Comparison of ENCODE assay signal across 8 mouse cellular contexts in the genomic region with DNA sequence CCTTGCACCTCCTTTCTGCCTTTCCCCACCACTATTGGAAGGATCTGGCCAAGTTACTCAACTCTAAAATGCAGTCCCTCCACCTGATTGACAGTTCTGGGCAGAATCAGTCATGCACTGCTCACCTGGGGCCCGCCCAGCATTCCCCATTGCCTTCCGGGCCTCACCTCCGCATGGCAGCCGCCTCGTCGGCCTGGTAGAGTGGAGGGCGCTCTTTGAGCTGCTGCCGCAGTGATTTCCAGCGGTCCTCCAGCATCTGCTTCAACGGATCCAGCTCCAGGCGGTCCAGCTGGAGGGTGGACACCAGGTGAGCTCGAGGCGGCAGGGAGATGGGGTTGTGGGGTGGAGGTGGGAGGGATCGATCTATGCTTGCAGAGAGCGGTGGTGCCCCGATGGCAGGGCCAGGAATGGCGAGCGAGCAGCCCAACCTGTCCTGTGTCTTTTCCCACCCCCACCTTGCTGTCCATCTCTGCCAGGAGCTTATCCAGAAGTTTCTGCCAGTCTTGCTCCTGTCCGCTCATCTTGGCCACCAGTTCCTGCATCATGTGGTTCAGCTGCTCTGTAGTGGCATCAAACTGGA. TPM values are rescaled to one million over a fixed set of nuclear protein-coding genes. Genes with fewer than 3 reads are reported as not detected.
DNase-seq lines count a peak whose midpoint lies in the region; ATAC-seq lines count a peak whose summit lies in the region.

No protein-coding gene starts in this region.

- 0 out of 2 replicates have a peak, but pooled peaks have one; percentile 40 for ATAC-seq in cerebellum, adult (ENCODE audit: insufficient number of reproducible peaks, low FRiP score, low TSS enrichment)
- no peak; the same call in 1 of the 2 replicates for ATAC-seq in lung, embryonic 16.5 days (ENCODE audit: low read depth)
- ATAC-seq in intestine, embryonic 14.5 days (replicated peaks; ENCODE audit: low FRiP score, low TSS enrichment, low read depth), result peak; percentile 40; the same call in 1 of the 2 replicates
- ATAC-seq in neural tube, embryonic 15.5 days (ENCODE audit: low FRiP score), result 0 out of 2 replicates have a peak, but pooled peaks have one; percentile 8

- H3K27me3 ChIP-seq in lung, embryonic 16.5 days (ENCODE audit: control insufficient read depth, insufficient read depth, low read depth, low read length), result peaks cover 9% of the 10 kb centered on the region; the same call in 1 of the 2 replicates
- H3K27me3 ChIP-seq in intestine, embryonic 14.5 days (replicated peaks; ENCODE audit: control insufficient read depth, insufficient read depth, low read length), result peaks cover 13% of the 10 kb centered on the region
- H3K27me3 ChIP-seq in neural tube, embryonic 15.5 days (replicated peaks), result peaks cover 22% of the 10 kb centered on the region

- H3K9me3 ChIP-seq in lung, embryonic 16.5 days (ENCODE audit: control insufficient read depth, low read length), result no peaks in the 10 kb centered on the region
- H3K9me3 ChIP-seq in intestine, embryonic 14.5 days (ENCODE audit: control insufficient read depth, low read length), result no peaks in the 10 kb centered on the region
- peaks cover 3% of the 10 kb centered on the region; the same call in 1 of the 2 replicates for H3K9me3 ChIP-seq in neural tube, embryonic 15.5 days (replicated peaks)

- WGBS in lung, embryonic 16.5 days, result 9% methylated on average over 19 of the region's 19 CpGs
- WGBS in intestine, embryonic 14.5 days, result 19% methylated on average over 19 of the region's 19 CpGs
- WGBS in neural tube, embryonic 15.5 days, result 12% methylated on average over 19 of the region's 19 CpGs

- peak overlapping the region; percentile 36 for H3K4me2 ChIP-seq in lung, embryonic 16.5 days (ENCODE audit: low read depth, low read length)
- H3K4me2 ChIP-seq in intestine, embryonic 14.5 days (ENCODE audit: low read length), result peak overlapping the region; percentile 30
- peak overlapping the region; percentile 25 for H3K4me2 ChIP-seq in neural tube, embryonic 15.5 days

- no peak overlapping the region for H3K27ac ChIP-seq in lung, embryonic 16.5 days (ENCODE audit: low read length)
- H3K27ac ChIP-seq in intestine, embryonic 14.5 days (ENCODE audit: low read depth), result no peak overlapping the region
- no peak overlapping the region for H3K27ac ChIP-seq in neural tube, embryonic 15.5 days (replicated peaks)

- H3K36me3 ChIP-seq in lung, embryonic 16.5 days (ENCODE audit: control insufficient read depth, insufficient read depth, low read length), result no peaks in the 10 kb centered on the region
- no peaks in the 10 kb centered on the region for H3K36me3 ChIP-seq in intestine, embryonic 14.5 days (ENCODE audit: control insufficient read depth, insufficient read depth, low read length)
- H3K36me3 ChIP-seq in neural tube, embryonic 15.5 days, result no peaks in the 10 kb centered on the region

- H3K9ac ChIP-seq in lung, embryonic 16.5 days (ENCODE audit: low read length), result peak overlapping the region; percentile 59
- no peak overlapping the region for H3K9ac ChIP-seq in intestine, embryonic 14.5 days (ENCODE audit: low read length)
- 0 out of 2 replicates have a peak overlapping the region, but pooled peaks have one; percentile 3 for H3K9ac ChIP-seq in neural tube, embryonic 15.5 days (replicated peaks)

- no peak for DNase-seq in cerebellum, postnatal 36 days
- DNase-seq in lung, postnatal 14 days, result no peak
- DNase-seq in intestine, embryonic 14.5 days (ENCODE audit: low spot score), result no peak
- no peak for DNase-seq in right cerebral cortex, postnatal 14 days
- no peak for DNase-seq in layer of hippocampus, postnatal 14 days (ENCODE audit: low spot score in 2 of 2)

- H3K4me3 ChIP-seq in lung, embryonic 16.5 days (ENCODE audit: low read length), result no peak overlapping the region
- no peak overlapping the region for H3K4me3 ChIP-seq in intestine, embryonic 14.5 days (ENCODE audit: low read depth, low read length)
- no peak overlapping the region for H3K4me3 ChIP-seq in neural tube, embryonic 15.5 days (replicated peaks)

- H3K4me1 ChIP-seq in lung, embryonic 16.5 days (replicated peaks; ENCODE audit: control insufficient read depth, insufficient read depth, low read length), result peaks cover 6% of the 10 kb centered on the region; the same call in 1 of the 2 replicates
- H3K4me1 ChIP-seq in intestine, embryonic 14.5 days (replicated peaks; ENCODE audit: control insufficient read depth, insufficient read depth, low read length), result peaks cover 6% of the 10 kb centered on the region; the same call in 1 of the 2 replicates
- peaks cover 8% of the 10 kb centered on the region for H3K4me1 ChIP-seq in neural tube, embryonic 15.5 days

RNA-seq across cellular contexts. Expression of gene Ubald2, which starts 12.5 kb away (rescaled TPM):
- polyA plus RNA-seq in lung, embryonic 16.5 days (2015; fragmentation: Nextera tagmentation; extraction: Ambion mirVana), result 41.3 and 43.2 TPM in 2 replicates
- polyA plus RNA-seq in intestine, embryonic 14.5 days (2014; fragmentation: Nextera tagmentation; extraction: Ambion mirVana), result 76.2 and 78.5 TPM in 2 replicates
- polyA plus RNA-seq in neural tube, embryonic 15.5 days (2015; fragmentation: Nextera tagmentation; extraction: Ambion mirVana), result 33.9 and 39.2 TPM in 2 replicates
- 10 to 100 TPM; 38.7 to 41.4 TPM for total RNA-seq in layer of hippocampus, postnatal 14 days (2021)

RNA-seq across cellular contexts. Expression of gene Qrich2, which starts 19.6 kb away (rescaled TPM):
- polyA plus RNA-seq in lung, embryonic 16.5 days (2015; fragmentation: Nextera tagmentation; extraction: Ambion mirVana), result 0.26 TPM in 1 of 2 replicates, not detected in the other
- polyA plus RNA-seq in intestine, embryonic 14.5 days (2014; fragmentation: Nextera tagmentation; extraction: Ambion mirVana), result 0.15 and 0.22 TPM in 2 replicates
- polyA plus RNA-seq in neural tube, embryonic 15.5 days (2015; fragmentation: Nextera tagmentation; extraction: Ambion mirVana), result 0.15 TPM in 1 of 2 replicates, not detected in the other
- under 1 TPM in 1 of 2 experiments, not detected in 1; 0.07 TPM for total RNA-seq in layer of hippocampus, postnatal 14 days (2021)

RNA-seq across cellular contexts. Expression of gene Rnf157, which starts 33.6 kb away (rescaled TPM):
- polyA plus RNA-seq in lung, embryonic 16.5 days (2015; fragmentation: Nextera tagmentation; extraction: Ambion mirVana), result 3.5 and 4.0 TPM in 2 replicates
- polyA plus RNA-seq in intestine, embryonic 14.5 days (2014; fragmentation: Nextera tagmentation; extraction: Ambion mirVana), result 14.6 and 19.9 TPM in 2 replicates
- polyA plus RNA-seq in neural tube, embryonic 15.5 days (2015; fragmentation: Nextera tagmentation; extraction: Ambion mirVana), result 69.9 and 85.4 TPM in 2 replicates
- 100 to 1,000 TPM; 236 to 242 TPM for total RNA-seq in layer of hippocampus, postnatal 14 days (2021)

RNA-seq across cellular contexts. Expression of gene Prpsap1, which starts 47.6 kb away (rescaled TPM):
- 167 and 177 TPM in 2 replicates for polyA plus RNA-seq in lung, embryonic 16.5 days (2015; fragmentation: Nextera tagmentation; extraction: Ambion mirVana)
- polyA plus RNA-seq in intestine, embryonic 14.5 days (2014; fragmentation: Nextera tagmentation; extraction: Ambion mirVana), result 207 and 208 TPM in 2 replicates
- 173 and 184 TPM in 2 replicates for polyA plus RNA-seq in neural tube, embryonic 15.5 days (2015; fragmentation: Nextera tagmentation; extraction: Ambion mirVana)
- 10 to 100 TPM; 86.1 to 90.6 TPM for total RNA-seq in layer of hippocampus, postnatal 14 days (2021)
